Mouse (Mus musculus) inflammation-experienced regulatory T-cells, adult 16 weeks (primary cell): ENCODE results near the gene Gm21637. TPM values are rescaled to one million over a fixed set of nuclear protein-coding genes. Genes with fewer than 3 reads are reported as not detected.

Experiments used
- polyA plus RNA-seq: library from polyadenylated mRNA; unstranded; fragments of 100-300 nt; shearing (Covaris generic); gene quantifications from one replicate; pipeline ENCODE4 v1.2.1, GENCODE M21; 2017

Gm21637 gene
- polyA plus RNA-seq, result not detected

DNA sequence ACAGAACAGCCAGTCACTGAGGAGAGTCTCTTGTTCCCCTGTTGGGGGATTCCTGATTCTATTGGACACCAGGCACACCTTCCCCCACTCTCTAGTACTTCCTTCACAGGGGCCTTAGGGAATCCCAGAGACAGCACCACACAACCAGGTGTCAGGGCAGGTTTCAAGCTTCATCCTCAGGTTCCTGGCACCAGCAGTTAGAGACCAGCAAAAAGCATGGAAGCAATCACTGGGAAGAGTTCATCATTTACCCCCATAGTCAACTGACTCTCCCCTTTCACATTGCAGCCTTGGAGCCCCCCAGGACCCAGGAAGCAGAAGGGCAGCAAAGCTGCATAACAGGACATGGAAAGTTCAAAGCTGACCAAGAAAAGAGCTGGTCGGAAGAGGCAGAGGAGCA, at the start of gene Gm21637:
TSS of gene Gm21637 (plus strand) at position 301 of the 400 bp plus-strand sequence.

Other genes with a start within 250 kb of the Gm21637 start
- not detected for gene Btbd35f25, start 244.9 kb upstream of the Gm21637 start, polyA plus RNA-seq
- not detected for gene Btbd35f22, start 85.8 kb downstream of the Gm21637 start, polyA plus RNA-seq